Mouse (Mus musculus) bone marrow macrophage, adult 2 months (primary cell): ENCODE measurements around the gene March8.

Experiments
- CTCF ChIP-seq: IDR thresholded peaks from 2 replicates; pipeline ENCODE4 v1.5.1; 2012; ENCODE audit warnings: low read depth, mild to moderate bottlenecking, low read length, moderate library complexity
- POLR2A ChIP-seq: IDR thresholded peaks from 2 replicates; pipeline ENCODE4 v1.6.1; 2012; ENCODE audit warnings: mild to moderate bottlenecking, low read depth, low read length, borderline replicate concordance

- no peak for TF ChIP-seq CTCF
- no peak for TF ChIP-seq POLR2A
These were observed 13.7 kb downstream of the March8 start for GRCm38 (mm10) chr6:116351534-116351933.
